25 mouse cellular contexts compared by ENCODE assay signal in genomic region chr4:107078894-107079293, GRCm38 (mm10). TPM values are rescaled to one million over a fixed set of nuclear protein-coding genes. Genes with fewer than 3 reads are reported as not detected.
DNase-seq lines count a peak whose midpoint lies in the region; ATAC-seq lines count a peak whose summit lies in the region.
"Had no signal": no experiment of that assay in that cellular context is flagged by ENCODE, and none has a peak within 500 bp of the region (broad histone marks: within the 10 kb centered on the region; RNA-seq: fewer than 3 reads in every experiment).

No protein-coding gene starts in this region.

- no peak overlapping the region for H3K4me3 ChIP-seq in forebrain, embryonic 13.5 days
- H3K4me3 ChIP-seq in forebrain, embryonic 16.5 days (replicated peaks; ENCODE audit: low read length): no peak overlapping the region
- no peak overlapping the region for H3K4me3 ChIP-seq in midbrain, embryonic 10.5 days
- no peak overlapping the region for H3K4me3 ChIP-seq in midbrain, embryonic 15.5 days
- no peak overlapping the region for H3K4me3 ChIP-seq in hindbrain, embryonic 15.5 days
- H3K4me3 ChIP-seq: limb, embryonic 12.5 days had no signal

- H3K36me3 ChIP-seq in forebrain, embryonic 13.5 days (ENCODE audit: poor library complexity, severe bottlenecking): no peaks in the 10 kb centered on the region
- H3K36me3 ChIP-seq in forebrain, embryonic 16.5 days (ENCODE audit: control insufficient read depth, insufficient read depth): no peaks in the 10 kb centered on the region
- H3K36me3 ChIP-seq in midbrain, embryonic 10.5 days: no peaks in the 10 kb centered on the region
- H3K36me3 ChIP-seq in midbrain, embryonic 15.5 days (replicated peaks): no peaks in the 10 kb centered on the region
- H3K36me3 ChIP-seq in hindbrain, embryonic 15.5 days: no peaks in the 10 kb centered on the region
- H3K36me3 ChIP-seq: limb, embryonic 12.5 days had no signal

- no peaks in the 10 kb centered on the region for H3K27me3 ChIP-seq in forebrain, embryonic 13.5 days
- no peaks in the 10 kb centered on the region for H3K27me3 ChIP-seq in forebrain, embryonic 16.5 days (replicated peaks; ENCODE audit: control insufficient read depth, insufficient read depth, low read length)
- no peaks in the 10 kb centered on the region for H3K27me3 ChIP-seq in midbrain, embryonic 10.5 days (ENCODE audit: low read depth, poor library complexity, severe bottlenecking)
- H3K27me3 ChIP-seq in midbrain, embryonic 15.5 days (replicated peaks): no peaks in the 10 kb centered on the region
- no peaks in the 10 kb centered on the region for H3K27me3 ChIP-seq in hindbrain, embryonic 15.5 days
- H3K27me3 ChIP-seq: limb, embryonic 12.5 days had no signal

- H3K9me3 ChIP-seq in forebrain, embryonic 13.5 days (replicated peaks): no peaks in the 10 kb centered on the region
- H3K9me3 ChIP-seq in forebrain, embryonic 16.5 days (ENCODE audit: control insufficient read depth, low read length): no peaks in the 10 kb centered on the region
- H3K9me3 ChIP-seq in midbrain, embryonic 10.5 days (replicated peaks): no peaks in the 10 kb centered on the region
- no peaks in the 10 kb centered on the region for H3K9me3 ChIP-seq in midbrain, embryonic 15.5 days
- no peaks in the 10 kb centered on the region for H3K9me3 ChIP-seq in hindbrain, embryonic 15.5 days
- H3K9me3 ChIP-seq: limb, embryonic 12.5 days had no signal

- peaks cover 3% of the 10 kb centered on the region; the same call in 1 of the 2 replicates for H3K4me1 ChIP-seq in forebrain, embryonic 13.5 days
- H3K4me1 ChIP-seq in forebrain, embryonic 16.5 days (replicated peaks; ENCODE audit: control insufficient read depth, insufficient read depth, low read length): peaks cover under 1% of the 10 kb centered on the region
- H3K4me1 ChIP-seq in midbrain, embryonic 10.5 days: peaks cover 43% of the 10 kb centered on the region
- H3K4me1 ChIP-seq in midbrain, embryonic 15.5 days: peaks cover 11% of the 10 kb centered on the region
- H3K4me1 ChIP-seq in hindbrain, embryonic 15.5 days (replicated peaks): peaks cover 3% of the 10 kb centered on the region; the same call in 1 of the 2 replicates

- WGBS in forebrain, embryonic 13.5 days: 85% methylated on average over 4 of the region's 4 CpGs
- WGBS in forebrain, embryonic 16.5 days: 94% methylated on average over 4 of the region's 4 CpGs
- WGBS in midbrain, embryonic 10.5 days: 95% methylated on average over 4 of the region's 4 CpGs
- 86% methylated on average over 4 of the region's 4 CpGs for WGBS in midbrain, embryonic 15.5 days
- 85% methylated on average over 4 of the region's 4 CpGs for WGBS in hindbrain, embryonic 15.5 days

- no peak overlapping the region for H3K4me2 ChIP-seq in forebrain, embryonic 13.5 days
- H3K4me2 ChIP-seq in forebrain, embryonic 16.5 days (ENCODE audit: low read length): no peak overlapping the region
- H3K4me2 ChIP-seq in midbrain, embryonic 15.5 days: no peak overlapping the region
- no peak overlapping the region for H3K4me2 ChIP-seq in hindbrain, embryonic 15.5 days
- H3K4me2 ChIP-seq: limb, embryonic 12.5 days had no signal

- H3K27ac ChIP-seq in forebrain, embryonic 13.5 days: no peak overlapping the region
- no peak overlapping the region for H3K27ac ChIP-seq in forebrain, embryonic 16.5 days (ENCODE audit: low read length)
- peak overlapping the region; percentile 25; the same call in 1 of the 2 replicates for H3K27ac ChIP-seq in midbrain, embryonic 10.5 days (replicated peaks)
- no peak overlapping the region for H3K27ac ChIP-seq in midbrain, embryonic 15.5 days
- no peak overlapping the region for H3K27ac ChIP-seq in hindbrain, embryonic 15.5 days (replicated peaks)
- H3K27ac ChIP-seq: limb, embryonic 12.5 days had no signal

- 0 out of 2 replicates have a peak, but pooled peaks have one; percentile 33 for ATAC-seq in forebrain, embryonic 13.5 days
- ATAC-seq in forebrain, embryonic 16.5 days: no peak
- ATAC-seq in midbrain, embryonic 15.5 days (replicated peaks): no peak
- 0 out of 2 replicates have a peak, but pooled peaks have one; percentile 53 for ATAC-seq in hindbrain, embryonic 15.5 days (ENCODE audit: low FRiP score, low read depth)

- H3K9ac ChIP-seq in forebrain, embryonic 13.5 days: no peak overlapping the region
- H3K9ac ChIP-seq in forebrain, embryonic 16.5 days (replicated peaks; ENCODE audit: low read depth, low read length): no peak overlapping the region
- no peak overlapping the region for H3K9ac ChIP-seq in midbrain, embryonic 15.5 days
- H3K9ac ChIP-seq in hindbrain, embryonic 15.5 days: no peak overlapping the region

- DNase-seq in midbrain, embryonic 10.5 days (ENCODE audit: low spot score): no peak
- no peak for DNase-seq in cerebellum, adult 11-12 months
- no peak for DNase-seq in ovary, postnatal 14 days (ENCODE audit: low spot score)
- no peak for DNase-seq in adrenal gland, postnatal 36 days
- DNase-seq: adrenal gland, adult 2 months; cerebellum, adult 11 months; cerebellum, postnatal 25 days; heart, postnatal 4 days; kidney, adult 11 months; kidney, postnatal 14 days; lung, postnatal 10 days; right cerebral cortex, adult 18-20 months; thymus, postnatal 14 days had no signal

RNA-seq across cellular contexts. Expression of gene Cyb5rl, which starts 12.1 kb away (rescaled TPM):
- 4.8 and 5.6 TPM in 2 replicates for polyA plus RNA-seq in forebrain, embryonic 13.5 days (2015; fragmentation: Nextera tagmentation; extraction: Ambion mirVana)
- 3.3 and 4.0 TPM in 2 replicates for polyA plus RNA-seq in forebrain, embryonic 16.5 days (2015; fragmentation: Nextera tagmentation; extraction: Ambion mirVana)
- 7.6 and 9.9 TPM in 2 replicates for polyA plus RNA-seq in midbrain, embryonic 10.5 days (2016; fragmentation: Nextera tagmentation; extraction: Ambion mirVana)
- polyA plus RNA-seq in midbrain, embryonic 15.5 days (2015; fragmentation: Nextera tagmentation; extraction: Ambion mirVana): 3.7 and 4.7 TPM in 2 replicates
- polyA plus RNA-seq in hindbrain, embryonic 15.5 days (2015; fragmentation: Nextera tagmentation; extraction: Ambion mirVana): 3.6 and 4.6 TPM in 2 replicates
- total RNA-seq in adrenal gland, postnatal 36 days (2021): 10 to 100 TPM; 21.2 to 25.4 TPM

RNA-seq across cellular contexts. Expression of gene Mrpl37, which starts 12.2 kb away (rescaled TPM):
- polyA plus RNA-seq in forebrain, embryonic 13.5 days (2015; fragmentation: Nextera tagmentation; extraction: Ambion mirVana): 81.4 and 81.9 TPM in 2 replicates
- polyA plus RNA-seq in forebrain, embryonic 16.5 days (2015; fragmentation: Nextera tagmentation; extraction: Ambion mirVana): 74.3 and 90.5 TPM in 2 replicates
- polyA plus RNA-seq in midbrain, embryonic 10.5 days (2016; fragmentation: Nextera tagmentation; extraction: Ambion mirVana): 122 and 123 TPM in 2 replicates
- 77.7 and 82.3 TPM in 2 replicates for polyA plus RNA-seq in midbrain, embryonic 15.5 days (2015; fragmentation: Nextera tagmentation; extraction: Ambion mirVana)
- polyA plus RNA-seq in hindbrain, embryonic 15.5 days (2015; fragmentation: Nextera tagmentation; extraction: Ambion mirVana): 83.6 and 85.2 TPM in 2 replicates
- 100 to 1,000 TPM in 1 of 2 experiments, 10 to 100 TPM in 1; 99.7 to 102 TPM for total RNA-seq in adrenal gland, postnatal 36 days (2021)

RNA-seq across cellular contexts. Expression of gene Cdcp2, which starts 17.8 kb away (rescaled TPM):
- not detected in 2 replicates for polyA plus RNA-seq in forebrain, embryonic 13.5 days (2015; fragmentation: Nextera tagmentation; extraction: Ambion mirVana)
- polyA plus RNA-seq in forebrain, embryonic 16.5 days (2015; fragmentation: Nextera tagmentation; extraction: Ambion mirVana): not detected in 2 replicates
- polyA plus RNA-seq in midbrain, embryonic 10.5 days (2016; fragmentation: Nextera tagmentation; extraction: Ambion mirVana): 0.11 and 0.22 TPM in 2 replicates
- not detected in 2 replicates for polyA plus RNA-seq in midbrain, embryonic 15.5 days (2015; fragmentation: Nextera tagmentation; extraction: Ambion mirVana)
- 0.16 TPM in 1 of 2 replicates, not detected in the other for polyA plus RNA-seq in hindbrain, embryonic 15.5 days (2015; fragmentation: Nextera tagmentation; extraction: Ambion mirVana)
- not detected for total RNA-seq in adrenal gland, postnatal 36 days (2021)
- total RNA-seq: adrenal gland, adult 2 months; gastrocnemius, postnatal 4 days; heart, postnatal 4 days; left cerebral cortex, adult 8-10 months; megakaryocyte-erythroid progenitor cell, adult 5-6 weeks; MEL; neutrophil, adult 5-6 weeks had no signal
- polyA plus RNA-seq: heart, embryonic 14.5 days; limb, embryonic 12.5 days; liver, embryonic 16.5 days had no signal

Comparison
In these comparisons a context has a peak if more than half of its experiments do, and no peak if none do; other contexts are left out.
1. ATAC-seq: peak in forebrain, embryonic 13.5 days (single experiment) and hindbrain, embryonic 15.5 days (single experiment); none in forebrain, embryonic 16.5 days (single experiment) and midbrain, embryonic 15.5 days (single experiment).